Mouse (Mus musculus): ENCODE results near the gene C1s2. TPM values are rescaled to one million over a fixed set of nuclear protein-coding genes. Genes with fewer than 3 reads are reported as not detected.
"Not testable (repeated sequence)": the region's sequence is repeated elsewhere in the genome, so short reads cannot be mapped to it uniquely, and the experiment has no call there.

Gene C1s2
- polyA plus RNA-seq, 1 experiment from 2014 or later: not detected

DNA sequence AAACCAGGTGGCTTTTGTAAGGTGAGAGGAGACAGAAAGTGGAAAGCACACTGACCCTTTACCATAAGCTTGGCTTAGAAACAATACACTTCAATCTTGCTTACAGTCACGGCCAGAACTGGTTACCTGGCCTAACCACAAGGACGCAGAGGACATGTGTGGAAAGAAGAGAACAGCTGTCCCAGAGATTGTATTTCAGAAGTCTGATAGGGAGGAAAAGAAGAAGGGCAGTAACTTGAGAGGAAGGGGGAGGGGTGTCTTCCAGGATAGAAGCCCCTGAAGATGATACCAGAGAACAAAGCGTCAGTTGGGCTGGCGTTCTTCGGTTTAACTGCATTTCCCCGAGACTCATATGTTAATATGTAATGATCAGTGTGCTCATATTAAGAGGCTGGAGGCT lies 20.0 kb upstream of the C1s2 start:
- TF ChIP-seq CTCF (IDR thresholded peaks at IDR 0.05; ENCODE audit: low read depth): no peak
- no peak overlapping the region for H3K9ac ChIP-seq (ENCODE audit: low read depth, low read length)
- WGBS: 50% methylated on average over 6 of the region's 6 CpGs
- no peak overlapping the region for H3K4me2 ChIP-seq (replicated peaks; ENCODE audit: low read depth)
- no peak for ATAC-seq
- H3K36me3 ChIP-seq (ENCODE audit: control insufficient read depth, insufficient read depth): no peaks in the 10 kb centered on the region
- H3K9me3 ChIP-seq (ENCODE audit: control insufficient read depth): peaks cover 3% of the 10 kb centered on the region; the same call in 1 of the 2 replicates
- H3K4me3 ChIP-seq (ENCODE audit: low read depth, low read length): no peak overlapping the region
- H3K4me1 ChIP-seq (replicated peaks; ENCODE audit: control insufficient read depth, insufficient read depth, low read length): no peaks in the 10 kb centered on the region
- H3K27me3 ChIP-seq (replicated peaks; ENCODE audit: control insufficient read depth, insufficient read depth, low read length): no peaks in the 10 kb centered on the region
- no peak overlapping the region for H3K27ac ChIP-seq (ENCODE audit: low read depth, low read length)

DNA sequence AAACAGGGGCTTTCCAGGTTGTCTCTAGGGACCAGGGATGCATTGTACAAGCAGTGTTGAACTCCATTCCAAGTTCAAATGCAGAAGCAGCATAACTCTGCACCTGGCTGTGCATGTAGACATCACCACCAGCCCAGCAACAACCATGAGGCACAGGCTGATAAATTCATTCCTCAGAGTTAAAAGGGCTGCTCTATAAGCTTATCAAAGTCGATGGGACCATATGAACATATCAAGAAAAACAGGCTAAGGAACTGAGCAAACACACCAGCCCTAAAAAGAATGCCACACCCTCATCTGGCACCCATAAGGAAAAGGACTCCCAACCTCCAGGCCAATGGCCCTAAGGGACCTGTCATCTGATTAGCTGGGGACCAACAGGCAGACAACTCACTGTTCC lies 10.5 kb upstream of the C1s2 start:
- H3K4me1 ChIP-seq (replicated peaks; ENCODE audit: control insufficient read depth, insufficient read depth, low read length): no peaks in the 10 kb centered on the region
- no peak for TF ChIP-seq CTCF (IDR thresholded peaks at IDR 0.05; ENCODE audit: low read depth)
- no peak overlapping the region for H3K4me3 ChIP-seq (ENCODE audit: low read depth, low read length)
- no peak overlapping the region for H3K9ac ChIP-seq (ENCODE audit: low read depth, low read length)
- H3K9me3 ChIP-seq (ENCODE audit: control insufficient read depth): no peaks in the 10 kb centered on the region
- H3K36me3 ChIP-seq (ENCODE audit: control insufficient read depth, insufficient read depth): no peaks in the 10 kb centered on the region
- 50% methylated on average over 1 of the region's 1 CpGs for WGBS
- H3K27me3 ChIP-seq (replicated peaks; ENCODE audit: control insufficient read depth, insufficient read depth, low read length): no peaks in the 10 kb centered on the region
- no peak for ATAC-seq
- no peak overlapping the region for H3K27ac ChIP-seq (ENCODE audit: low read depth, low read length)
- no peak overlapping the region for H3K4me2 ChIP-seq (replicated peaks; ENCODE audit: low read depth)

DNA sequence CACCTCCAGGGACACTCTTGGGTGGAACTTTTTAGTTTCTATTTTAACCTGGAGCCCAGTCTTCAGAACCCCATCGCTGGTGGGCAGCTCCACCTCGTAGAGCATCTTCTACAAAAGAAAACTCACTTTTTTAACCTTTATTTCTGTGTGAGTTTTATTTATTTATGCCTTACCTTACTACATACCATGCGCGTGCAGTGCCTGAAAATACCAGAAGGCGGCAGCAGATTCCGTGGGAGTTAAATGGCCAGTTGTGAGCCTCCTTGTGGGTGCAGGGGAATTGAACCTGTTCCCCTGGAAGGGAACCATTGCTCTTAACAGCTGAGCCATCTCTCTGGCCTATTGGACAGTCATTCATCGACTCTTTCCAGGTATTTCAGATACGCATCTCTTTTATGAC lies 5.1 kb upstream of the C1s2 start:
- no peaks in the 10 kb centered on the region for H3K9me3 ChIP-seq (ENCODE audit: control insufficient read depth)
- WGBS: 33% methylated on average over 8 of the region's 8 CpGs
- no peaks in the 10 kb centered on the region for H3K27me3 ChIP-seq (replicated peaks; ENCODE audit: control insufficient read depth, insufficient read depth, low read length)
- no peak for ATAC-seq
- H3K36me3 ChIP-seq (ENCODE audit: control insufficient read depth, insufficient read depth): no peaks in the 10 kb centered on the region
- H3K4me3 ChIP-seq (ENCODE audit: low read depth, low read length): no peak overlapping the region
- H3K27ac ChIP-seq (ENCODE audit: low read depth, low read length): no peak overlapping the region
- no peak overlapping the region for H3K9ac ChIP-seq (ENCODE audit: low read depth, low read length)
- no peak overlapping the region for H3K4me2 ChIP-seq (replicated peaks; ENCODE audit: low read depth)
- no peaks in the 10 kb centered on the region for H3K4me1 ChIP-seq (replicated peaks; ENCODE audit: control insufficient read depth, insufficient read depth, low read length)
- peak; percentile 81 for TF ChIP-seq CTCF (IDR thresholded peaks at IDR 0.05; ENCODE audit: low read depth)

DNA sequence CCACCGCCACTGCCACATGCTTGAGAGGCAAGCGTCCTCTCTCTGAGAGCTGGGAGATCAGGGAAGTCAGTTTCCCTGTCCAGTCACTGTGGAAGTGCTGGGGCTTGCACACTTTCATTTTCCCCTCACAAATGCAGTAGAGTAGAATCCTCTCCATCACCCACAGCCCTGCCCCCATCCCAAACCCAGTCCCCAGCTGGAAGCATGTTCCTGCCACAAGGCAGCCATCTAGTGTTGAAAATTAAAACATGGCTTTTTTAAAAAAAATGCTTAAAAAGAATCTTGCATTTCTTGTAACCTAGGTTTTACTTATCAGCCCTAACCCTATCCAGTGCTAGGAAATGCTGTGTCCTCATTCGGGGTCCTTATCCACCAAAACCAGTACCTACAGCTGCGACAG lies 4.2 kb upstream of the C1s2 start:
- ATAC-seq: no peak
- H3K4me1 ChIP-seq (replicated peaks; ENCODE audit: control insufficient read depth, insufficient read depth, low read length): no peaks in the 10 kb centered on the region
- no peak overlapping the region for H3K9ac ChIP-seq (ENCODE audit: low read depth, low read length)
- TF ChIP-seq CTCF (IDR thresholded peaks at IDR 0.05; ENCODE audit: low read depth): peak; percentile 36
- no peak overlapping the region for H3K4me2 ChIP-seq (replicated peaks; ENCODE audit: low read depth)
- WGBS: 81% methylated on average over 3 of the region's 4 CpGs
- H3K4me3 ChIP-seq (ENCODE audit: low read depth, low read length): no peak overlapping the region
- no peak overlapping the region for H3K27ac ChIP-seq (ENCODE audit: low read depth, low read length)
- no peaks in the 10 kb centered on the region for H3K36me3 ChIP-seq (ENCODE audit: control insufficient read depth, insufficient read depth)
- H3K9me3 ChIP-seq (ENCODE audit: control insufficient read depth): no peaks in the 10 kb centered on the region
- H3K27me3 ChIP-seq (replicated peaks; ENCODE audit: control insufficient read depth, insufficient read depth, low read length): no peaks in the 10 kb centered on the region

DNA sequence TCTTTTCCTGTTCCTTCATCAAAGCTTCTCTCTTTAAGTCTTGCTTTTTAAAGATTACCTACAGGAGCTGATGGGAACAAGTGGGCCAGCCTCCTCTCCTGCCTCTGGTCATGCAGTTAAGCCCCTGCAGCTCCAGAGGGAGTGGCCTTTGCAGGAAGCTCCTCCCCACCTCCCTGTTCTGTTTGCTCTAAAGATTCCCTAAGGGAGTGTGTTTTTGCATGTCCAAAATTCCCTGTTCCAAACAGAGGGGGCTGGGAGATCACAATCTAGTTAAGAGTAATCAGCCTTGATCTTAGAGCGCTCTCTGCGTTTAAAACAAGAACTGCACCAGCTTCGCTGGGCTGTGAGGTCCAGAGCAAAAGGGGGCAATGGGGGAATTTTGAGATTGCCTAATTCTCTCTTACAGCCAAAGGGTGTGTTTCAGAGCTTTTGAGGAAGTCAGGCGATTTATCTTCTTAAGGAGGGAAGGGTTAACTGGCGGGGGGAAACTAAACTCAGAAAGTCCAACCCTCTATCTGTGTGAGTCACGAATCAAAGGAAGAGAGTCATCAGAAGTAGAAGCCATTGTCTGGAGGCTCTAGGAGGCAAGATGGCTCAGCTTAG lies 1.1 kb upstream of the C1s2 start:
- 28% methylated on average over 6 of the region's 6 CpGs for WGBS
- not testable (repeated sequence) for H3K4me2 ChIP-seq (replicated peaks; ENCODE audit: low read depth); H3K9ac ChIP-seq (ENCODE audit: low read depth, low read length); H3K9me3 ChIP-seq (ENCODE audit: control insufficient read depth); H3K36me3 ChIP-seq (ENCODE audit: control insufficient read depth, insufficient read depth); H3K4me1 ChIP-seq (replicated peaks; ENCODE audit: control insufficient read depth, insufficient read depth, low read length); H3K27ac ChIP-seq (ENCODE audit: low read depth, low read length); H3K4me3 ChIP-seq (ENCODE audit: low read depth, low read length); H3K27me3 ChIP-seq (replicated peaks; ENCODE audit: control insufficient read depth, insufficient read depth, low read length)
- peak; percentile 37; the same call in 1 of the 2 replicates for TF ChIP-seq CTCF (IDR thresholded peaks at IDR 0.05; ENCODE audit: low read depth)
- 0 out of 2 replicates have a peak, but pooled peaks have one; percentile 36 for ATAC-seq

DNA sequence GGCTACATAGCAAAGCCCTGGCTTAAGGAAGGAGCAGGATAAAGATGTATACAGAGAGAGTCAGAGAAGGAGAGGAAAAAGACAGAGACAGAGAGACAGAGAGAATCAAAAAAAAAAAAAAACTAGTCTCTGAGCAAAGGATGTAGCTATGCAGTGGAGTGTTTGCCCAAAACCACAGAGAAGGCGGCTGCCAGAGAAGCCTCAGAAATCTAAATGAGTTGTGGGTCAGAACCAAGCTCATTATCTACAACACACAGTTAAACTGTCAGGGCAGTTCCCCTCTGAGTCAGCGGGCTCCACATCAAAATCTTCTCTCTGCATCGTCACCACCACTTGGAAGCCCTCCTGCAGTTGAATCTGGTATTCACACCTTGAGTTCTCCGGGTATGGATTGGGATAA lies 5.1 kb downstream of the C1s2 start:
- Histone ChIP-seq H3K4me2 (replicated peaks; ENCODE audit: low read depth) (no peak overlapping the region), H3K27me3 (replicated peaks; ENCODE audit: control insufficient read depth, insufficient read depth, low read length) (no peaks in the 10 kb centered on the region), H3K4me1 (replicated peaks; ENCODE audit: control insufficient read depth, insufficient read depth, low read length) (no peaks in the 10 kb centered on the region), H3K9me3 (ENCODE audit: control insufficient read depth) (no peaks in the 10 kb centered on the region), H3K4me3 (ENCODE audit: low read depth, low read length) (no peak overlapping the region), H3K36me3 (ENCODE audit: control insufficient read depth, insufficient read depth) (no peaks in the 10 kb centered on the region), H3K9ac (ENCODE audit: low read depth, low read length) (no peak overlapping the region), H3K27ac (ENCODE audit: low read depth, low read length) (no peak overlapping the region)
- TF ChIP-seq CTCF (IDR thresholded peaks at IDR 0.05; ENCODE audit: low read depth): no peak
- WGBS: 73% methylated on average over 4 of the region's 4 CpGs
- ATAC-seq: no peak

DNA sequence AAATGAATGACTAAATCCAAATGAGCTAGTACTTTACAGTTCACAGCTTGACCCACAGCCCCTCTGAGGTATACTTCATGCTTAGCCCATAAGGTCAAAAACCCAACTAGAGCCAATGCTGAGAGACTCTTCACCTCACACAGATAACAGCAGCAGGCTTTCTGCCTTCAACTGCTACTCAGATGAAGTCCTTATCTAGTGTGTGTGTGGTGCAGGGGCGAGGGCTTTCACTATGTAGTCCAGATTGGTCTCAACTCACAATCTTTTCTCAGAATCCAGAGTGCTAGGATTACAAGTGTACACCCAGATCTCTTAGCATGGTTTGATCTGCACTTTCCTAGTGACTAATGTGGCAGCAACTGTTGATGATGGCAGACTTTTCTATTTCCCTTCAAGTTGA lies 9.7 kb downstream of the C1s2 start:
- not testable (repeated sequence) for H3K36me3 ChIP-seq (ENCODE audit: control insufficient read depth, insufficient read depth); H3K4me3 ChIP-seq (ENCODE audit: low read depth, low read length); H3K4me2 ChIP-seq (replicated peaks; ENCODE audit: low read depth); ATAC-seq; H3K4me1 ChIP-seq (replicated peaks; ENCODE audit: control insufficient read depth, insufficient read depth, low read length); H3K27ac ChIP-seq (ENCODE audit: low read depth, low read length); H3K9me3 ChIP-seq (ENCODE audit: control insufficient read depth); H3K27me3 ChIP-seq (replicated peaks; ENCODE audit: control insufficient read depth, insufficient read depth, low read length); H3K9ac ChIP-seq (ENCODE audit: low read depth, low read length)
- 42% methylated on average over 1 of the region's 1 CpGs for WGBS

All from intestine, postnatal 0 days (tissue).